Mouse (Mus musculus): ENCODE measurements around the gene Med29. TPM values are rescaled to one million over a fixed set of nuclear protein-coding genes. Genes with fewer than 3 reads are reported as not detected.
A peak's percentile ranks its signal among the peaks of the same experiment; 100 is the strongest.

Gene Med29
- polyA plus RNA-seq, 1 experiment from 2014 or later, result 47.2 TPM

DNA sequence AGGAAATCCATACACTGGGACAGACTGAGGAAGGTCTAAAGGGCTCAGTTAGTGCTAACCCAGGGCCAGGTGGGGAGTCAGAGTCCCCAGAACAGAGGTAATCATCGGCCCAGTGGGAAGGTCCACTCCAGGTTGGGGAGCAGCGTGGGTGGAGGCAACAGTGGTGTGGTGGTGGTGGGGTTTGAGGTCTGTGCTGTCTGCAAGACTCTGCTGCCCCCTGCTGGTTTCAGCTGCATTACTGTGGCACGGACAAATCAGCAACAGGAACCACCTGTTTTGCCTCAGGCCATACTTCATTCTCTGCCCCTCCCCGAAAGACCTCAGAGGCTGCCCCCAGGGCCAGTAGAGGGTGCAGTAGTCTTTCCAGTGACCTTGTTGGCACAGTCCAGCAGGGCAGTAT lies 6.0 kb downstream of the Med29 start:
- no peaks in the 10 kb centered on the region for H3K27me3 ChIP-seq (replicated peaks; ENCODE audit: control insufficient read depth, insufficient read depth, low read length)
- H3K27ac ChIP-seq (ENCODE audit: low read depth, low read length), result no peak overlapping the region
- peak; percentile 35; the same call in 1 of the 2 replicates for ATAC-seq
- 26% methylated on average over 4 of the region's 4 CpGs for WGBS
- no peaks in the 10 kb centered on the region for H3K9me3 ChIP-seq (ENCODE audit: control insufficient read depth, low read length)
- H3K4me2 ChIP-seq (ENCODE audit: low read length), result no peak overlapping the region
- H3K4me1 ChIP-seq (ENCODE audit: control insufficient read depth, insufficient read depth, low read depth, low read length), result peaks cover 10% of the 10 kb centered on the region
- peaks cover 23% of the 10 kb centered on the region for H3K36me3 ChIP-seq (ENCODE audit: control insufficient read depth, insufficient read depth, low read length)
- no peak overlapping the region for H3K9ac ChIP-seq (ENCODE audit: low read depth, low read length)
- H3K4me3 ChIP-seq (ENCODE audit: low read length), result no peak overlapping the region

- ATAC-seq, result no peak
- Histone ChIP-seq H3K27me3 (replicated peaks; ENCODE audit: control insufficient read depth, insufficient read depth, low read length) (no peaks in the 10 kb centered on the region), H3K4me3 (ENCODE audit: low read length) (no peak overlapping the region), H3K4me2 (ENCODE audit: low read length) (no peak overlapping the region), H3K4me1 (ENCODE audit: control insufficient read depth, insufficient read depth, low read depth, low read length) (peaks cover 9% of the 10 kb centered on the region), H3K36me3 (ENCODE audit: control insufficient read depth, insufficient read depth, low read length) (peaks cover 23% of the 10 kb centered on the region), H3K27ac (ENCODE audit: low read depth, low read length) (no peak overlapping the region), H3K9ac (ENCODE audit: low read depth, low read length) (no peak overlapping the region), H3K9me3 (ENCODE audit: control insufficient read depth, low read length) (no peaks in the 10 kb centered on the region)
- WGBS, result 94% methylated on average over 7 of the region's 7 CpGs
Measured at GRCm38 (mm10) chr7:28386007-28386406, 6.5 kb downstream of the Med29 start.

GRCm38 (mm10) chr7:28385196-28385595 lies 7.3 kb downstream of the Med29 start:
- Histone ChIP-seq H3K36me3 (ENCODE audit: control insufficient read depth, insufficient read depth, low read length) (peaks cover 16% of the 10 kb centered on the region), H3K27me3 (replicated peaks; ENCODE audit: control insufficient read depth, insufficient read depth, low read length) (no peaks in the 10 kb centered on the region), H3K9me3 (ENCODE audit: control insufficient read depth, low read length) (no peaks in the 10 kb centered on the region), H3K9ac (ENCODE audit: low read depth, low read length) (no peak overlapping the region), H3K4me2 (ENCODE audit: low read length) (no peak overlapping the region), H3K27ac (ENCODE audit: low read depth, low read length) (no peak overlapping the region), H3K4me1 (ENCODE audit: control insufficient read depth, insufficient read depth, low read depth, low read length) (peaks cover 9% of the 10 kb centered on the region), H3K4me3 (ENCODE audit: low read length) (no peak overlapping the region)
- no peak for ATAC-seq
- 93% methylated on average over 9 of the region's 9 CpGs for WGBS

DNA sequence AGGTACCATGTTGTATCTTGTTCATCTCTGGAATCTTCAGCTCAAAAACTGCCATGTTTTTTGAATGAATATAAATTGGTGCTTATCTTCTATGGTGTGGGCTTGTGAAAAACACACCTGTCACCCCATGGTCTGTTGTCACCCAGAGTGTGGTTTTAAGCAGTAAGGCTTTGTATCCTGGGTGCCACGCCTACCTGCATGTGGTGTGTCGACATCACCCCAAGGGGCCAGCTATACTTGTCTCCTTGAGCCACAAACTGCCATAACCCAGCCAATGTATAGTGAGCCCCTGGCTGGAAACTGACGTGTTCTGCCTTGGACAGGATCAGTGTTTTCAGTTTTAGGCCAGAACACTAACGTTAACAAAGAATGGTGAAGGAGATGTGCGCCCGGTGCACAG lies 8.3 kb downstream of the Med29 start:
- H3K9ac ChIP-seq (ENCODE audit: low read depth, low read length), result no peak overlapping the region
- H3K27me3 ChIP-seq (replicated peaks; ENCODE audit: control insufficient read depth, insufficient read depth, low read length), result no peaks in the 10 kb centered on the region
- H3K4me1 ChIP-seq (ENCODE audit: control insufficient read depth, insufficient read depth, low read depth, low read length), result peaks cover 13% of the 10 kb centered on the region
- H3K27ac ChIP-seq (ENCODE audit: low read depth, low read length), result no peak overlapping the region
- no peaks in the 10 kb centered on the region for H3K9me3 ChIP-seq (ENCODE audit: control insufficient read depth, low read length)
- H3K36me3 ChIP-seq (ENCODE audit: control insufficient read depth, insufficient read depth, low read length), result peaks cover 11% of the 10 kb centered on the region; the same call in 1 of the 2 replicates
- no peak for ATAC-seq
- 82% methylated on average over 6 of the region's 6 CpGs for WGBS
- no peak overlapping the region for H3K4me3 ChIP-seq (ENCODE audit: low read length)
- no peak overlapping the region for H3K4me2 ChIP-seq (ENCODE audit: low read length)

- Histone ChIP-seq H3K36me3 (ENCODE audit: control insufficient read depth, insufficient read depth, low read length) (peaks cover 8% of the 10 kb centered on the region; the same call in 1 of the 2 replicates), H3K27me3 (replicated peaks; ENCODE audit: control insufficient read depth, insufficient read depth, low read length) (no peaks in the 10 kb centered on the region), H3K4me1 (ENCODE audit: control insufficient read depth, insufficient read depth, low read depth, low read length) (peaks cover 16% of the 10 kb centered on the region), H3K9ac (ENCODE audit: low read depth, low read length) (no peak overlapping the region), H3K9me3 (ENCODE audit: control insufficient read depth, low read length) (no peaks in the 10 kb centered on the region), H3K4me2 (ENCODE audit: low read length) (no peak overlapping the region), H3K4me3 (ENCODE audit: low read length) (no peak overlapping the region), H3K27ac (ENCODE audit: low read depth, low read length) (no peak overlapping the region)
- 83% methylated on average over 4 of the region's 4 CpGs for WGBS
- ATAC-seq, result no peak
Measured at GRCm38 (mm10) chr7:28383606-28384005, 8.9 kb downstream of the Med29 start.

- WGBS, result 72% methylated on average over 11 of the region's 11 CpGs
- Histone ChIP-seq H3K4me1 (ENCODE audit: control insufficient read depth, insufficient read depth, low read depth, low read length) (peaks cover 21% of the 10 kb centered on the region), H3K27ac (ENCODE audit: low read depth, low read length) (no peak overlapping the region), H3K36me3 (ENCODE audit: control insufficient read depth, insufficient read depth, low read length) (peaks cover 6% of the 10 kb centered on the region; the same call in 1 of the 2 replicates), H3K9me3 (ENCODE audit: control insufficient read depth, low read length) (no peaks in the 10 kb centered on the region), H3K9ac (ENCODE audit: low read depth, low read length) (no peak overlapping the region), H3K4me3 (ENCODE audit: low read length) (no peak overlapping the region), H3K27me3 (replicated peaks; ENCODE audit: control insufficient read depth, insufficient read depth, low read length) (no peaks in the 10 kb centered on the region), H3K4me2 (ENCODE audit: low read length) (no peak overlapping the region)
- ATAC-seq, result no peak
Measured at GRCm38 (mm10) chr7:28382981-28383396, 9.5 kb downstream of the Med29 start.

- Histone ChIP-seq H3K4me1 (ENCODE audit: control insufficient read depth, insufficient read depth, low read depth, low read length) (peaks cover 25% of the 10 kb centered on the region), H3K27ac (ENCODE audit: low read depth, low read length) (no peak overlapping the region), H3K9ac (ENCODE audit: low read depth, low read length) (no peak overlapping the region), H3K36me3 (ENCODE audit: control insufficient read depth, insufficient read depth, low read length) (peaks cover 2% of the 10 kb centered on the region; the same call in 1 of the 2 replicates), H3K4me3 (ENCODE audit: low read length) (no peak overlapping the region), H3K4me2 (ENCODE audit: low read length) (peak overlapping the region; percentile 43), H3K27me3 (replicated peaks; ENCODE audit: control insufficient read depth, insufficient read depth, low read length) (no peaks in the 10 kb centered on the region), H3K9me3 (ENCODE audit: control insufficient read depth, low read length) (no peaks in the 10 kb centered on the region)
- WGBS, result 69% methylated on average over 10 of the region's 12 CpGs
- no peak for ATAC-seq
Measured at GRCm38 (mm10) chr7:28382347-28382951, 10.1 kb downstream of the Med29 start.

DNA sequence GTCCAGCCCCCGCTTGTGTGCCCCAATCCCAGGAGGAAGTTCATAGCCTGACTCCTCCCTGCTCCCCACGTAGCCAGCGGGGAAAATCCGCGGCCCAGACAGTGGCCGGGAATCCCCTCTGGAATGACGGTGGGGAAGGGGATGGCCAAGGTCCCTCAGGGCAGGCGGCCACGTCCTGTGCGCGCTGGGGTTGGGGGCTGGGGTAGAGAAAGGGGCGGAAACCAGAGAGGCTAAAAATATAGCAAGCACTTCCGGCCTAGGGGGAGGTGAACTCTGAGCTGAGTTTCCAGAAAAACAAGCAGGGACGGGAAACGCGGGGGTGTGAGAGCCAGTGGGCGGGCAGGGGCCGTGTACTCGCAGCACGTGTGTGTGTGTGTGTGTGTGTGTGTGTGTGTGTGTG lies 10.6 kb downstream of the Med29 start:
- peak overlapping the region; percentile 48; the same call in 1 of the 2 replicates for H3K9ac ChIP-seq (ENCODE audit: low read depth, low read length)
- H3K4me3 ChIP-seq (ENCODE audit: low read length), result peak overlapping the region; percentile 21
- ATAC-seq, result no peak

DNA sequence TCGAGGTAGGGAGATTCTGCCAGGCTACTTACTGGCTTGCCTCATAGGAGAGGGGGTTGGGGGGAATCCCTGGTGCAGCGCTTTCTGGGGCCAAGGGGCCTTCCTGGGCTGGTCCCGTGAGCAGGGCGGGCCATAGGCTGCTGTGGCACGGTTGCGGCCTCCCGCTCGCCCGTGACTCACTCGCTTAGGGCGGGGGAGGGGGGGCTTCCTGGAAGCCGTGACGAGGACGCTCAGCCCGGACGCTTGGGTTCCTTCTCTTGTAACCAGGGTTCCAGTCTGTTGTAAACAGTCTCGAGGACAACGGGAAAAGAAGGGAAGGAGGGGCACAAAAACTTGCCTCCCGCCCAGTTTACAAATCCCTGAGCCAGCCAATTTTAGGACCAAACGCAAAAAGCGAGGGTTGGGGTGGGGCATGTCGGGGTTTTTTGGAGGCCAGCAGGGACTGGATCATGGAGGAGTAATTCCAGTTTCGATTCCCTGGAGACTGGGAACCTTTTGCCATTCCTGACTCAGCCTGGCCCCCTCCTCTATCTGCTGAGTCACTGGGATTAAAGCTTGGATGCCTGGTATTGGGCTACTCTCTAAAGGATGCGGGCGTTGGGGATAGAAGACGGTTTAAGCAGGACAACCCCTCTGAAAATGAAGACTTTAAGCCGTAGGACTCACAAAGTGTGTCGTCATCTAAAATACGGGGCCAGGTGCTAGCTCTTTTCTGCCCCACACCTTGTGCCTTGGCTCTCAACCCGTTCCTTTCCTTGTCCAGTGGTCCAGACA lies 11.3 kb downstream of the Med29 start:
- peak; percentile 24; the same call in 1 of the 2 replicates for ATAC-seq
- peak overlapping the region; percentile 42; the same call in 1 of the 2 replicates for H3K9ac ChIP-seq (ENCODE audit: low read depth, low read length)
- no peaks in the 10 kb centered on the region for H3K27me3 ChIP-seq (replicated peaks; ENCODE audit: control insufficient read depth, insufficient read depth, low read length)
- peak overlapping the region; percentile 43 for H3K4me2 ChIP-seq (ENCODE audit: low read length)
- H3K4me1 ChIP-seq (ENCODE audit: control insufficient read depth, insufficient read depth, low read depth, low read length), result peaks cover 28% of the 10 kb centered on the region
- H3K9me3 ChIP-seq (ENCODE audit: control insufficient read depth, low read length), result no peaks in the 10 kb centered on the region
- WGBS, result 12% methylated on average over 27 of the region's 30 CpGs
- peak overlapping the region; percentile 0; the same call in 1 of the 2 replicates for H3K4me3 ChIP-seq (ENCODE audit: low read length)
- no peaks in the 10 kb centered on the region for H3K36me3 ChIP-seq (ENCODE audit: control insufficient read depth, insufficient read depth, low read length)
- H3K27ac ChIP-seq (ENCODE audit: low read depth, low read length), result peak overlapping the region; percentile 51

More for the DNA sequence above, 10.6 kb downstream of the Med29 start:
- H3K9me3 ChIP-seq (ENCODE audit: control insufficient read depth, low read length), result no peaks in the 10 kb centered on the region
- peaks cover 25% of the 10 kb centered on the region for H3K4me1 ChIP-seq (ENCODE audit: control insufficient read depth, insufficient read depth, low read depth, low read length)
- H3K36me3 ChIP-seq (ENCODE audit: control insufficient read depth, insufficient read depth, low read length), result no peaks in the 10 kb centered on the region
- WGBS, result 5% methylated on average over 17 of the region's 20 CpGs
- H3K27me3 ChIP-seq (replicated peaks; ENCODE audit: control insufficient read depth, insufficient read depth, low read length), result no peaks in the 10 kb centered on the region
- H3K4me2 ChIP-seq (ENCODE audit: low read length), result peak overlapping the region; percentile 43
- H3K27ac ChIP-seq (ENCODE audit: low read depth, low read length), result peak overlapping the region; percentile 51
